Mouse (Mus musculus): Measurements from ENCODE around the gene Ptprk. TPM values are rescaled to one million over a fixed set of nuclear protein-coding genes. Genes with fewer than 3 reads are reported as not detected.
A peak's percentile ranks its signal among the peaks of the same experiment; 100 is the strongest.

Gene Ptprk
- 28.8 TPM for polyA plus RNA-seq (2012; fragmentation: generic; extraction: Trizol)

GRCm38 (mm10) chr10:28074653-28075451 lies at the start of gene Ptprk:
Ptprk (plus strand) TSS chr10:28074820.
- TF ChIP-seq SRF (IDR thresholded peaks at IDR 0.05; ENCODE audit: control insufficient read depth, insufficient read length, low read depth) (no peak), MYOG (IDR thresholded peaks at IDR 0.05; ENCODE audit: control insufficient read depth in 1 of 3, insufficient read depth in 1 of 3, insufficient read length in 2 of 3, low read depth in 2 of 3) (peak in 1 of 3 experiments; percentile 40), USF1 (IDR thresholded peaks at IDR 0.05; ENCODE audit: low read depth) (no peak), MYOD1 (IDR thresholded peaks at IDR 0.05; ENCODE audit: control insufficient read depth in 1 of 3, insufficient read length in 2 of 3, low read depth in 2 of 3) (peak in 1 of 3 experiments; percentile 48), TCF3 (IDR thresholded peaks at IDR 0.05; ENCODE audit: insufficient read length, low read depth) (no peak), POLR2A (IDR thresholded peaks at IDR 0.05; ENCODE audit: insufficient read length, low read depth) (peak; percentile 87), POLR2AphosphoS2 (IDR thresholded peaks at IDR 0.05; ENCODE audit: insufficient read length, low read depth) (peak; percentile 81), MAX (IDR thresholded peaks at IDR 0.05; ENCODE audit: low read depth) (no peak), TCF12 (IDR thresholded peaks at IDR 0.05; ENCODE audit: insufficient read depth, poor library complexity, severe bottlenecking) (no peak), E2F4 (IDR thresholded peaks at IDR 0.05; ENCODE audit: insufficient read depth) (peak; percentile 23), REST (IDR thresholded peaks at IDR 0.05; ENCODE audit: insufficient read depth, insufficient read length) (no peak), CEBPB (IDR thresholded peaks at IDR 0.05; ENCODE audit: insufficient read depth, poor library complexity, severe bottlenecking) (peak; percentile 73)
- H3K27me3 ChIP-seq (ENCODE audit: control insufficient read depth, insufficient read depth, insufficient read length) = no peaks in the 10 kb centered on the region
- peak within 1 kb of the TSS; percentile 72 for H3K4me2 ChIP-seq (ENCODE audit: low read depth)
- peak within 1 kb of the TSS; percentile 38 for H3ac ChIP-seq (ENCODE audit: control insufficient read depth, insufficient read length)
- H3K4me3 ChIP-seq = peak within 1 kb of the TSS; percentile 98
- peaks cover 45% of the 10 kb centered on the region for H3K79me2 ChIP-seq (ENCODE audit: control insufficient read depth, insufficient read depth)
- no peaks in the 10 kb centered on the region for H3K36me3 ChIP-seq (ENCODE audit: control insufficient read depth, insufficient read depth)

GRCm38 (mm10) chr10:28027791-28028190 lies 46.8 kb upstream of the Ptprk start:
- no peaks in the 10 kb centered on the region for H3K79me2 ChIP-seq (ENCODE audit: control insufficient read depth, insufficient read depth)
- H3ac ChIP-seq (ENCODE audit: control insufficient read depth, insufficient read length) = no peak overlapping the region
- H3K4me3 ChIP-seq = no peak overlapping the region
- H3K4me2 ChIP-seq (ENCODE audit: low read depth) = no peak overlapping the region
- H3K27me3 ChIP-seq (ENCODE audit: control insufficient read depth, insufficient read depth, insufficient read length) = no peaks in the 10 kb centered on the region
- no peaks in the 10 kb centered on the region for H3K36me3 ChIP-seq (ENCODE audit: control insufficient read depth, insufficient read depth)
- no peak for TF ChIP-seq REST (IDR thresholded peaks at IDR 0.05; ENCODE audit: insufficient read depth, insufficient read length)
- TF ChIP-seq CEBPB (IDR thresholded peaks at IDR 0.05; ENCODE audit: insufficient read depth, poor library complexity, severe bottlenecking) = no peak
- no peak for TF ChIP-seq TCF3 (IDR thresholded peaks at IDR 0.05; ENCODE audit: insufficient read length, low read depth)
- no peak for TF ChIP-seq MAX (IDR thresholded peaks at IDR 0.05; ENCODE audit: low read depth)
- no peak for TF ChIP-seq TCF12 (IDR thresholded peaks at IDR 0.05; ENCODE audit: insufficient read depth, poor library complexity, severe bottlenecking)
- no peak for TF ChIP-seq MYOG (IDR thresholded peaks at IDR 0.05; ENCODE audit: control insufficient read depth in 1 of 3, insufficient read depth in 1 of 3, insufficient read length in 2 of 3, low read depth in 2 of 3)
- TF ChIP-seq POLR2A (IDR thresholded peaks at IDR 0.05; ENCODE audit: insufficient read length, low read depth) = no peak
- no peak for TF ChIP-seq E2F4 (IDR thresholded peaks at IDR 0.05; ENCODE audit: insufficient read depth)
- no peak for TF ChIP-seq POLR2AphosphoS2 (IDR thresholded peaks at IDR 0.05; ENCODE audit: insufficient read length, low read depth)
- no peak for TF ChIP-seq MYOD1 (IDR thresholded peaks at IDR 0.05; ENCODE audit: control insufficient read depth in 1 of 3, insufficient read length in 2 of 3, low read depth in 2 of 3)
- no peak for TF ChIP-seq SRF (IDR thresholded peaks at IDR 0.05; ENCODE audit: control insufficient read depth, insufficient read length, low read depth)
- no peak for TF ChIP-seq USF1 (IDR thresholded peaks at IDR 0.05; ENCODE audit: low read depth)

- no peak overlapping the region for H3K4me2 ChIP-seq (ENCODE audit: low read depth)
- H3K79me2 ChIP-seq (ENCODE audit: control insufficient read depth, insufficient read depth) = no peaks in the 10 kb centered on the region
- no peaks in the 10 kb centered on the region for H3K36me3 ChIP-seq (ENCODE audit: control insufficient read depth, insufficient read depth)
- H3ac ChIP-seq (ENCODE audit: control insufficient read depth, insufficient read length) = no peak overlapping the region
- no peak overlapping the region for H3K4me3 ChIP-seq
- H3K27me3 ChIP-seq (ENCODE audit: control insufficient read depth, insufficient read depth, insufficient read length) = no peaks in the 10 kb centered on the region
- TF ChIP-seq REST (IDR thresholded peaks at IDR 0.05; ENCODE audit: insufficient read depth, insufficient read length) (no peak), TCF12 (IDR thresholded peaks at IDR 0.05; ENCODE audit: insufficient read depth, poor library complexity, severe bottlenecking) (no peak), POLR2A (IDR thresholded peaks at IDR 0.05; ENCODE audit: insufficient read length, low read depth) (no peak), MYOG (IDR thresholded peaks at IDR 0.05; ENCODE audit: control insufficient read depth in 1 of 3, insufficient read depth in 1 of 3, insufficient read length in 2 of 3, low read depth in 2 of 3) (no peak), TCF3 (IDR thresholded peaks at IDR 0.05; ENCODE audit: insufficient read length, low read depth) (no peak), POLR2AphosphoS2 (IDR thresholded peaks at IDR 0.05; ENCODE audit: insufficient read length, low read depth) (no peak), CEBPB (IDR thresholded peaks at IDR 0.05; ENCODE audit: insufficient read depth, poor library complexity, severe bottlenecking) (no peak), E2F4 (IDR thresholded peaks at IDR 0.05; ENCODE audit: insufficient read depth) (no peak), MAX (IDR thresholded peaks at IDR 0.05; ENCODE audit: low read depth) (no peak), USF1 (IDR thresholded peaks at IDR 0.05; ENCODE audit: low read depth) (no peak), SRF (IDR thresholded peaks at IDR 0.05; ENCODE audit: control insufficient read depth, insufficient read length, low read depth) (no peak)
Observed at GRCm38 (mm10) chr10:28036456-28036855, 38.2 kb upstream of the Ptprk start.

GRCm38 (mm10) chr10:28054764-28055163 lies 19.9 kb upstream of the Ptprk start:
- TF ChIP-seq MYOG (IDR thresholded peaks at IDR 0.05; ENCODE audit: control insufficient read depth in 1 of 3, insufficient read depth in 1 of 3, insufficient read length in 2 of 3, low read depth in 2 of 3) (no peak), MAX (IDR thresholded peaks at IDR 0.05; ENCODE audit: low read depth) (no peak), POLR2A (IDR thresholded peaks at IDR 0.05; ENCODE audit: insufficient read length, low read depth) (no peak), MYOD1 (IDR thresholded peaks at IDR 0.05; ENCODE audit: control insufficient read depth in 1 of 3, insufficient read length in 2 of 3, low read depth in 2 of 3) (no peak), TCF12 (IDR thresholded peaks at IDR 0.05; ENCODE audit: insufficient read depth, poor library complexity, severe bottlenecking) (no peak), REST (IDR thresholded peaks at IDR 0.05; ENCODE audit: insufficient read depth, insufficient read length) (no peak), CEBPB (IDR thresholded peaks at IDR 0.05; ENCODE audit: insufficient read depth, poor library complexity, severe bottlenecking) (no peak), TCF3 (IDR thresholded peaks at IDR 0.05; ENCODE audit: insufficient read length, low read depth) (no peak), USF1 (IDR thresholded peaks at IDR 0.05; ENCODE audit: low read depth) (no peak), POLR2AphosphoS2 (IDR thresholded peaks at IDR 0.05; ENCODE audit: insufficient read length, low read depth) (no peak), E2F4 (IDR thresholded peaks at IDR 0.05; ENCODE audit: insufficient read depth) (no peak), SRF (IDR thresholded peaks at IDR 0.05; ENCODE audit: control insufficient read depth, insufficient read length, low read depth) (no peak)
- Histone ChIP-seq H3K4me2 (ENCODE audit: low read depth) (no peak overlapping the region), H3K36me3 (ENCODE audit: control insufficient read depth, insufficient read depth) (no peaks in the 10 kb centered on the region), H3K27me3 (ENCODE audit: control insufficient read depth, insufficient read depth, insufficient read length) (no peaks in the 10 kb centered on the region), H3ac (ENCODE audit: control insufficient read depth, insufficient read length) (no peak overlapping the region), H3K79me2 (ENCODE audit: control insufficient read depth, insufficient read depth) (no peaks in the 10 kb centered on the region), H3K4me3 (no peak overlapping the region)

All from myocyte (in vitro differentiated cells).